Mouse (Mus musculus) liver, embryonic 18 days (tissue): ENCODE data around the gene Med10. TPM values are rescaled to one million over a fixed set of nuclear protein-coding genes. Genes with fewer than 3 reads are reported as not detected.

Experiments
- polyA plus RNA-seq: library from polyadenylated mRNA; depleted of rRNA; stranded (reverse); fragments of >200 nt; gene quantifications from 2 replicates; pipeline ENCODE4 v1.2.3, GENCODE M21; 2012; rRNA removed

The Med10 gene
- 20.3 and 20.4 TPM in 2 replicates for polyA plus RNA-seq

GRCm38 (mm10) chr13:69802095-69802494 is at the start of gene Med10:
Med10 (plus strand) TSS chr13:69802395.

Other genes starting within 250 kb of the Med10 start
- gene Srd5a1, start 191.0 kb upstream of the Med10 start, polyA plus RNA-seq, result 3.3 and 5.4 TPM in 2 replicates
- gene Ube2ql1, start 62.5 kb upstream of the Med10 start, polyA plus RNA-seq, result 0.13 and 0.19 TPM in 2 replicates